Mouse (Mus musculus): ENCODE measurements around the gene Proser3. TPM values are rescaled to one million over a fixed set of nuclear protein-coding genes. Genes with fewer than 3 reads are reported as not detected.

The Proser3 gene
- total and polyA plus RNA-seq, 2 experiments from 2014 or later, result 2.5 to 7.1 TPM

DNA sequence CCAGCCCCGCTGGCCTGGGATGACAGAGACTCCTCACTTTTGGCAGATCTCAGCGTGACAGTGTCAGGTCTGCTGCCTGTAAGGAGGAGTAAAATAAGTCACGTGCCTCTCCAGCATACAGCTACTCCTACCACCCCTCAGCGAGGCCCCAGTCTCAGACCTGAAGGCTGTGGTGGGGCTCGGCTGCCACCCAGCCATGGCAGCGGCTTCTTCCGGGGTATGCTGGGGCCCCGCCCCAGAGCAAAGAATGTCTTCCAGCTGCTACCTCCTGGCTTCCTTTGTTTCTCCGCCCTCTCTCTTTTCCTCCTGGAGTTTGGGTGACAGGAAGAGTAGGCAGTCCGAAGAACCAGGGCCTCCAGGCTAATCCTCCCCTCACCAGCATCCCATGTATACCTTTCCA lies 26.1 kb downstream of the Proser3 start:
- 63% methylated on average over 10 of the region's 10 CpGs for WGBS
- DNase-seq (ENCODE audit: low spot score), result no peak
- no peak for ATAC-seq (ENCODE audit: insufficient read depth, low read depth)
- Histone ChIP-seq H3K27me3 (ENCODE audit: control insufficient read depth, insufficient read depth, low read length) (no peaks in the 10 kb centered on the region), H3K4me1 (ENCODE audit: control insufficient read depth, insufficient read depth) (no peaks in the 10 kb centered on the region), H3K9me3 (replicated peaks; ENCODE audit: control insufficient read depth, low read length) (no peaks in the 10 kb centered on the region), H3K9ac (replicated peaks; ENCODE audit: low read depth, low read length) (no peak overlapping the region), H3K27ac (ENCODE audit: low read depth) (no peak overlapping the region), H3K4me2 (ENCODE audit: low read depth, low read length) (no peak overlapping the region), H3K36me3 (replicated peaks; ENCODE audit: control insufficient read depth, insufficient read depth, low read length) (peaks cover 60% of the 10 kb centered on the region), H3K4me3 (ENCODE audit: low read depth, low read length) (no peak overlapping the region)
- TF ChIP-seq EP300 (IDR thresholded peaks at IDR 0.05; ENCODE audit: low read depth), result no peak
- TF ChIP-seq CTCF (IDR thresholded peaks at IDR 0.05; ENCODE audit: low read depth), result no peak

DNA sequence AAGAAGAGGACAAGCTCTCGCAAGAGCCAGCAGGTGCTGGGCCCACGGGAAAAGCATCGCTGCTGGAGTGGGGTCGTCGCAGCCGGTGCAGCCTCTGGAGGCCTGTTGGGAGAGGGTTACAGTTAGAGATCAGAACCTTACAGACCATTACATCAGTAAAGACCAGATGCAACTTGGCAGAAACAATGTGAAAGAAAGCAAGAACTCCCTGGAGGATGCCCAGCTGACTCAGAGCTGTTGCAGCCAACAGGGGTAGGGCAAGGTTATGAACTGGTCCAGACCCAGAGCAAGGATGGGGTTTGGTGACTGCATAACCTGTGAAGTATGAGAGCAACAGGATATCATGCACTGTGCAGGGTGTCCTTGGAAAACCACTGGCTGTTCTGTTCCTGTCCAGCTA lies 27.6 kb downstream of the Proser3 start:
- Histone ChIP-seq H3K4me2 (ENCODE audit: low read depth, low read length) (no peak overlapping the region), H3K9ac (replicated peaks; ENCODE audit: low read depth, low read length) (no peak overlapping the region), H3K36me3 (replicated peaks; ENCODE audit: control insufficient read depth, insufficient read depth, low read length) (peaks cover 47% of the 10 kb centered on the region), H3K9me3 (replicated peaks; ENCODE audit: control insufficient read depth, low read length) (no peaks in the 10 kb centered on the region), H3K4me3 (ENCODE audit: low read depth, low read length) (no peak overlapping the region), H3K4me1 (ENCODE audit: control insufficient read depth, insufficient read depth) (no peaks in the 10 kb centered on the region), H3K27me3 (ENCODE audit: control insufficient read depth, insufficient read depth, low read length) (no peaks in the 10 kb centered on the region), H3K27ac (ENCODE audit: low read depth) (no peak overlapping the region)
- TF ChIP-seq EP300 (IDR thresholded peaks at IDR 0.05; ENCODE audit: low read depth), result no peak
- TF ChIP-seq CTCF (IDR thresholded peaks at IDR 0.05; ENCODE audit: low read depth), result no peak
- ATAC-seq (ENCODE audit: insufficient read depth, low read depth) (no peak), DNase-seq (ENCODE audit: low spot score) (no peak)
- WGBS, result 75% methylated on average over 6 of the region's 6 CpGs

GRCm38 (mm10) chr7:30522871-30523270 lies 29.2 kb downstream of the Proser3 start:
- H3K4me3 ChIP-seq (ENCODE audit: low read depth, low read length), result no peak overlapping the region
- no peak overlapping the region for H3K4me2 ChIP-seq (ENCODE audit: low read depth, low read length)
- ATAC-seq (ENCODE audit: insufficient read depth, low read depth), result no peak
- H3K9ac ChIP-seq (replicated peaks; ENCODE audit: low read depth, low read length), result no peak overlapping the region
- no peak for TF ChIP-seq EP300 (IDR thresholded peaks at IDR 0.05; ENCODE audit: low read depth)
- whole genome bisulfite sequencing, result 87% methylated on average over 10 of the region's 10 CpGs
- no peak for DNase-seq (ENCODE audit: low spot score)
- no peaks in the 10 kb centered on the region for H3K4me1 ChIP-seq (ENCODE audit: control insufficient read depth, insufficient read depth)
- no peaks in the 10 kb centered on the region for H3K9me3 ChIP-seq (replicated peaks; ENCODE audit: control insufficient read depth, low read length)
- peaks cover 31% of the 10 kb centered on the region for H3K36me3 ChIP-seq (replicated peaks; ENCODE audit: control insufficient read depth, insufficient read depth, low read length)
- no peaks in the 10 kb centered on the region for H3K27me3 ChIP-seq (ENCODE audit: control insufficient read depth, insufficient read depth, low read length)
- no peak overlapping the region for H3K27ac ChIP-seq (ENCODE audit: low read depth)

DNA sequence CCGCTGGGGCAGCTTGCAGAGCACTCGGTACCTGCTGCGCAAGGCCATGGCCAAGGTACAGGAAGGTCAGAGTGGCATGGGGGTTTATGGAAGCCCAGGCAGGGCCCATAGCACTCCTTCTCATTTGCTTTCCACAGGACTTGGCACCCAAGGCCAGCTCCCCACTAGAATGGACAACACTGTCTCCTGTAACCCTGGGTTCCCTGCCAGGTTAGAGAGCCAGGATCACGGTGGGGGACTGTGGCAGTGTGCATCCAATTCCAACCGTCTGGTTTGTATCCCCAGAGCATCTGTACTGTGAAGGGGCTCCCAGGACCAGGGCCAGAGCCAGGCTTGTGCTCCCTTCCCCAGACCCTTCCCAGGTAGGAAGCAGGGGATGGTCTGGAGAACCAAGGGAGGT lies 31.2 kb downstream of the Proser3 start:
- H3K4me2 ChIP-seq (ENCODE audit: low read depth, low read length), result no peak overlapping the region
- H3K27ac ChIP-seq (ENCODE audit: low read depth), result no peak overlapping the region
- no peaks in the 10 kb centered on the region for H3K4me1 ChIP-seq (ENCODE audit: control insufficient read depth, insufficient read depth)
- peaks cover 13% of the 10 kb centered on the region for H3K36me3 ChIP-seq (replicated peaks; ENCODE audit: control insufficient read depth, insufficient read depth, low read length)
- H3K4me3 ChIP-seq (ENCODE audit: low read depth, low read length), result no peak overlapping the region
- DNase-seq (ENCODE audit: low spot score), result no peak
- no peaks in the 10 kb centered on the region for H3K9me3 ChIP-seq (replicated peaks; ENCODE audit: control insufficient read depth, low read length)
- no peak for TF ChIP-seq EP300 (IDR thresholded peaks at IDR 0.05; ENCODE audit: low read depth)
- TF ChIP-seq CTCF (IDR thresholded peaks at IDR 0.05; ENCODE audit: low read depth), result no peak
- H3K9ac ChIP-seq (replicated peaks; ENCODE audit: low read depth, low read length), result no peak overlapping the region
- H3K27me3 ChIP-seq (ENCODE audit: control insufficient read depth, insufficient read depth, low read length), result no peaks in the 10 kb centered on the region
- no peak for ATAC-seq (ENCODE audit: insufficient read depth, low read depth)
- WGBS, result 82% methylated on average over 5 of the region's 5 CpGs

DNA sequence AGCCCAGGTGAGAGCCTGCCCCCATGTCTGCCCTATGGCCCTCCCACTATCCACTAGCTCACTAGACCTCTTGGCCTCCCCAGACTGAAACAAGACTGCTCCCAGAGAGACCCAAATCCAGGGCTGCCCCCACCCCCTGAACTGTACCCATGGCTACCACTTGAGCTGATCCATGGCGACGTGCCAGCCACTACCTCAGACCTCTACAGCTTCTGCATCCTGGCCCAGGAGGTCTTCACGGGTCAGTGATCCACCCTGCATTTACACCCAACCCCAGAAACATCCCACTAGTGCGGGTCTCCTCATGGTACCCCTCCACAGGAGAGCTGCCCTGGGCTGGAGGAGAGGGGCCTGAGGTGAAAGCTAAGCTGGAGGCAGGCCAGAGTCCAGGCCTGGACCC lies 31.7 kb downstream of the Proser3 start:
- 78% methylated on average over 4 of the region's 4 CpGs for WGBS
- Histone ChIP-seq H3K36me3 (replicated peaks; ENCODE audit: control insufficient read depth, insufficient read depth, low read length) (peaks cover 12% of the 10 kb centered on the region), H3K9ac (replicated peaks; ENCODE audit: low read depth, low read length) (no peak overlapping the region), H3K27ac (ENCODE audit: low read depth) (no peak overlapping the region), H3K9me3 (replicated peaks; ENCODE audit: control insufficient read depth, low read length) (no peaks in the 10 kb centered on the region), H3K4me1 (ENCODE audit: control insufficient read depth, insufficient read depth) (no peaks in the 10 kb centered on the region), H3K4me3 (ENCODE audit: low read depth, low read length) (no peak overlapping the region), H3K27me3 (ENCODE audit: control insufficient read depth, insufficient read depth, low read length) (no peaks in the 10 kb centered on the region), H3K4me2 (ENCODE audit: low read depth, low read length) (no peak overlapping the region)
- TF ChIP-seq EP300 (IDR thresholded peaks at IDR 0.05; ENCODE audit: low read depth), result no peak
- TF ChIP-seq CTCF (IDR thresholded peaks at IDR 0.05; ENCODE audit: low read depth), result no peak
- ATAC-seq (ENCODE audit: insufficient read depth, low read depth) (no peak), DNase-seq (ENCODE audit: low spot score) (no peak)

- 31% methylated on average over 8 of the region's 8 CpGs for WGBS
- H3K4me1 ChIP-seq (ENCODE audit: control insufficient read depth, insufficient read depth), result no peaks in the 10 kb centered on the region
- TF ChIP-seq EP300 (IDR thresholded peaks at IDR 0.05; ENCODE audit: low read depth) (no peak), CTCF (IDR thresholded peaks at IDR 0.05; ENCODE audit: low read depth) (no peak)
- no peaks in the 10 kb centered on the region for H3K27me3 ChIP-seq (ENCODE audit: control insufficient read depth, insufficient read depth, low read length)
- H3K4me3 ChIP-seq (ENCODE audit: low read depth, low read length), result no peak overlapping the region
- H3K9me3 ChIP-seq (replicated peaks; ENCODE audit: control insufficient read depth, low read length), result no peaks in the 10 kb centered on the region
- no peak overlapping the region for H3K9ac ChIP-seq (replicated peaks; ENCODE audit: low read depth, low read length)
- H3K4me2 ChIP-seq (ENCODE audit: low read depth, low read length), result no peak overlapping the region
- ATAC-seq (ENCODE audit: insufficient read depth, low read depth), result no peak
- DNase-seq (ENCODE audit: low spot score), result no peak
- H3K27ac ChIP-seq (ENCODE audit: low read depth), result no peak overlapping the region
- peaks cover under 1% of the 10 kb centered on the region; the same call in 1 of the 2 replicates for H3K36me3 ChIP-seq (replicated peaks; ENCODE audit: control insufficient read depth, insufficient read depth, low read length)
Observed at GRCm38 (mm10) chr7:30518325-30518724, 33.8 kb downstream of the Proser3 start.

Data from heart, postnatal 0 days (tissue).